Mouse (Mus musculus) intestine, embryonic 15.5 days (tissue): ENCODE measurements around the gene Crispld2. TPM values are rescaled to one million over a fixed set of nuclear protein-coding genes. Genes with fewer than 3 reads are reported as not detected.
A peak's percentile ranks its signal among the peaks of the same experiment; 100 is the strongest.

ENCODE experiments used
- ATAC-seq: fragments of 200-750 bp; cut with Nextera tagmentation; 2 replicates; pipeline ENCODE4 v1.8.0; 2017; ENCODE audit warnings: moderate TSS enrichment, moderate library complexity
- H3K27ac ChIP-seq: fragments of 300-500 bp; sonication (generic); 2 replicates; pipeline ENCODE4 v1.5.1; 2015; ENCODE audit warnings: mild to moderate bottlenecking, inconsistent platforms
- H3K27me3 ChIP-seq: fragments of 300-500 bp; sonication (generic); replicated peaks from 2 replicates; pipeline ENCODE4 v1.6.1; 2015; ENCODE audit warnings: inconsistent platforms
- H3K36me3 ChIP-seq: fragments of 300-500 bp; sonication (generic); 2 replicates; pipeline ENCODE4 v1.6.1; 2015; ENCODE audit warnings: inconsistent platforms
- H3K4me1 ChIP-seq: fragments of 300-500 bp; sonication (generic); replicated peaks from 2 replicates; pipeline ENCODE4 v1.6.1; 2015; ENCODE audit warnings: inconsistent platforms
- H3K4me2 ChIP-seq: fragments of 300-500 bp; sonication (generic); replicated peaks from 2 replicates; pipeline ENCODE4 v1.6.1; 2015; ENCODE audit warnings: mild to moderate bottlenecking, inconsistent platforms
- H3K4me3 ChIP-seq: fragments of 300-500 bp; sonication (generic); replicated peaks from 2 replicates; pipeline ENCODE4 v1.5.1; 2015; ENCODE audit warnings: inconsistent platforms
- H3K9ac ChIP-seq: fragments of 300-500 bp; sonication (generic); 2 replicates; pipeline ENCODE4 v1.6.1; 2015; ENCODE audit warnings: inconsistent platforms
- H3K9me3 ChIP-seq: fragments of 300-500 bp; sonication (generic); 2 replicates; pipeline ENCODE4 v1.6.1; 2016; ENCODE audit warnings: inconsistent platforms
- WGBS: fragments of 180-500 bp; shearing (Covaris S2); methylation state at CpG from one replicate; pipeline ENCODE4 v1.1.7; 2015; 5-methylcytosine and 5-hydroxymethylcytosine counted together
- polyA plus RNA-seq: library from polyadenylated mRNA; unstranded; fragments of >200 nt; fragmentation: Nextera tagmentation; extraction: Ambion mirVana; gene quantifications from 2 replicates; pipeline ENCODE4 v1.2.1, GENCODE M21; 2015

The Crispld2 gene
- polyA plus RNA-seq, 1 experiment from 2014 or later: 24.9 TPM

- 96% methylated on average over 12 of the region's 12 CpGs for WGBS
- Histone ChIP-seq H3K4me3 (no peak overlapping the region), H3K4me1 (peaks cover 15% of the 10 kb centered on the region), H3K27me3 (no peaks in the 10 kb centered on the region), H3K27ac (no peak overlapping the region), H3K9ac (no peak overlapping the region), H3K36me3 (no peaks in the 10 kb centered on the region), H3K4me2 (no peak overlapping the region), H3K9me3 (no peaks in the 10 kb centered on the region)
- ATAC-seq: no peak
These were observed 46.5 kb downstream of the Crispld2 start for GRCm38 (mm10) chr8:120038741-120039140.

GRCm38 (mm10) chr8:120039313-120039919 lies 47.2 kb downstream of the Crispld2 start:
- 77% methylated on average over 11 of the region's 11 CpGs for WGBS
- no peak for ATAC-seq
- Histone ChIP-seq H3K4me3 (no peak overlapping the region), H3K4me1 (peaks cover 15% of the 10 kb centered on the region), H3K36me3 (no peaks in the 10 kb centered on the region), H3K27ac (no peak overlapping the region), H3K27me3 (no peaks in the 10 kb centered on the region), H3K9me3 (no peaks in the 10 kb centered on the region), H3K4me2 (no peak overlapping the region), H3K9ac (no peak overlapping the region)

- Histone ChIP-seq H3K36me3 (no peaks in the 10 kb centered on the region), H3K27ac (no peak overlapping the region), H3K4me1 (peaks cover 13% of the 10 kb centered on the region), H3K4me2 (no peak overlapping the region), H3K27me3 (no peaks in the 10 kb centered on the region), H3K9me3 (no peaks in the 10 kb centered on the region), H3K9ac (no peak overlapping the region), H3K4me3 (no peak overlapping the region)
- 46% methylated on average over 1 of the region's 1 CpGs for WGBS
- no peak for ATAC-seq
These were observed 48.6 kb downstream of the Crispld2 start for GRCm38 (mm10) chr8:120040861-120041260.

- no peak for ATAC-seq
These were observed 50.5 kb downstream of the Crispld2 start for GRCm38 (mm10) chr8:120042542-120043312.

GRCm38 (mm10) chr8:120044907-120045306 lies 52.7 kb downstream of the Crispld2 start:
- no peak for ATAC-seq
- no peak overlapping the region for H3K4me2 ChIP-seq
- no peaks in the 10 kb centered on the region for H3K9me3 ChIP-seq
- no peak overlapping the region for H3K9ac ChIP-seq
- WGBS: 94% methylated on average over 8 of the region's 8 CpGs
- no peaks in the 10 kb centered on the region for H3K36me3 ChIP-seq
- H3K4me1 ChIP-seq: no peaks in the 10 kb centered on the region
- no peaks in the 10 kb centered on the region for H3K27me3 ChIP-seq
- no peak overlapping the region for H3K4me3 ChIP-seq
- no peak overlapping the region for H3K27ac ChIP-seq

More at GRCm38 (mm10) chr8:120042542-120043312, 50.5 kb downstream of the Crispld2 start:
- no peak overlapping the region for H3K9ac ChIP-seq
- no peaks in the 10 kb centered on the region for H3K36me3 ChIP-seq
- H3K27me3 ChIP-seq: no peaks in the 10 kb centered on the region
- no peaks in the 10 kb centered on the region for H3K4me1 ChIP-seq
- 67% methylated on average over 10 of the region's 10 CpGs for WGBS
- no peaks in the 10 kb centered on the region for H3K9me3 ChIP-seq
- no peak overlapping the region for H3K27ac ChIP-seq
- no peak overlapping the region for H3K4me3 ChIP-seq
- no peak overlapping the region for H3K4me2 ChIP-seq

GRCm38 (mm10) chr8:120045471-120045870 lies 53.2 kb downstream of the Crispld2 start:
- Histone ChIP-seq H3K4me1 (no peaks in the 10 kb centered on the region), H3K4me2 (no peak overlapping the region), H3K27me3 (no peaks in the 10 kb centered on the region), H3K27ac (no peak overlapping the region), H3K36me3 (no peaks in the 10 kb centered on the region), H3K9ac (no peak overlapping the region), H3K9me3 (no peaks in the 10 kb centered on the region), H3K4me3 (no peak overlapping the region)
- ATAC-seq: no peak
- WGBS: 59% methylated on average over 5 of the region's 5 CpGs

- ATAC-seq: peak; percentile 59; the same call in 1 of the 2 replicates
- 57% methylated on average over 14 of the region's 14 CpGs for WGBS
- Histone ChIP-seq H3K27ac (peak overlapping the region; percentile 70), H3K9me3 (no peaks in the 10 kb centered on the region), H3K4me3 (no peak overlapping the region), H3K4me2 (no peak overlapping the region), H3K9ac (no peak overlapping the region), H3K36me3 (no peaks in the 10 kb centered on the region), H3K27me3 (no peaks in the 10 kb centered on the region), H3K4me1 (no peaks in the 10 kb centered on the region)
These were observed 54.2 kb downstream of the Crispld2 start for GRCm38 (mm10) chr8:120046258-120047020.

- 85% methylated on average over 13 of the region's 13 CpGs for WGBS
- no peak overlapping the region for H3K27ac ChIP-seq
These were observed 57.7 kb downstream of the Crispld2 start for GRCm38 (mm10) chr8:120049949-120050348.

GRCm38 (mm10) chr8:120050376-120050775 lies 58.1 kb downstream of the Crispld2 start:
- Histone ChIP-seq H3K4me3 (no peak overlapping the region), H3K36me3 (no peaks in the 10 kb centered on the region), H3K4me1 (0 out of 2 replicates have a peak, but pooled peaks cover 2% of the 10 kb centered on the region), H3K9ac (no peak overlapping the region), H3K27ac (no peak overlapping the region), H3K4me2 (no peak overlapping the region), H3K9me3 (no peaks in the 10 kb centered on the region), H3K27me3 (no peaks in the 10 kb centered on the region)
- ATAC-seq: no peak
- 80% methylated on average over 10 of the region's 10 CpGs for WGBS

More at GRCm38 (mm10) chr8:120049949-120050348, 57.7 kb downstream of the Crispld2 start:
- Histone ChIP-seq H3K9me3 (no peaks in the 10 kb centered on the region), H3K9ac (no peak overlapping the region), H3K36me3 (no peaks in the 10 kb centered on the region), H3K4me3 (no peak overlapping the region), H3K27me3 (no peaks in the 10 kb centered on the region), H3K4me2 (no peak overlapping the region), H3K4me1 (0 out of 2 replicates have a peak, but pooled peaks cover 2% of the 10 kb centered on the region)
- no peak for ATAC-seq

GRCm38 (mm10) chr8:120051006-120051405 lies 58.8 kb downstream of the Crispld2 start:
- no peak for ATAC-seq
- no peaks in the 10 kb centered on the region for H3K36me3 ChIP-seq

GRCm38 (mm10) chr8:120051908-120052307 lies 59.7 kb downstream of the Crispld2 start:
- Histone ChIP-seq H3K9ac (no peak overlapping the region), H3K27ac (no peak overlapping the region), H3K4me2 (no peak overlapping the region), H3K27me3 (no peaks in the 10 kb centered on the region), H3K9me3 (no peaks in the 10 kb centered on the region), H3K4me1 (0 out of 2 replicates have a peak, but pooled peaks cover 2% of the 10 kb centered on the region), H3K36me3 (no peaks in the 10 kb centered on the region), H3K4me3 (no peak overlapping the region)
- no peak for ATAC-seq
- 69% methylated on average over 4 of the region's 4 CpGs for WGBS

More at GRCm38 (mm10) chr8:120051006-120051405, 58.8 kb downstream of the Crispld2 start:
- 50% methylated on average over 4 of the region's 4 CpGs for WGBS
- H3K4me1 ChIP-seq: 0 out of 2 replicates have a peak, but pooled peaks cover 2% of the 10 kb centered on the region
- no peak overlapping the region for H3K4me3 ChIP-seq
- no peak overlapping the region for H3K4me2 ChIP-seq
- H3K9me3 ChIP-seq: no peaks in the 10 kb centered on the region
- H3K27me3 ChIP-seq: no peaks in the 10 kb centered on the region
- no peak overlapping the region for H3K9ac ChIP-seq
- no peak overlapping the region for H3K27ac ChIP-seq

- no peaks in the 10 kb centered on the region for H3K27me3 ChIP-seq
- no peak overlapping the region for H3K9ac ChIP-seq
- H3K36me3 ChIP-seq: no peaks in the 10 kb centered on the region
- WGBS: 71% methylated on average over 8 of the region's 8 CpGs
- H3K4me3 ChIP-seq: no peak overlapping the region
- H3K27ac ChIP-seq: no peak overlapping the region
- 0 out of 2 replicates have a peak, but pooled peaks cover 2% of the 10 kb centered on the region for H3K4me1 ChIP-seq
- no peak overlapping the region for H3K4me2 ChIP-seq
- ATAC-seq: no peak
- no peaks in the 10 kb centered on the region for H3K9me3 ChIP-seq
These were observed 60.1 kb downstream of the Crispld2 start for GRCm38 (mm10) chr8:120052318-120052717.
